Mouse (Mus musculus) monocyte, adult 2 months (primary cell): ENCODE data around the gene Acap3.
A peak's percentile ranks its signal among the peaks of the same experiment; 100 is the strongest.

Experiments used
- DNase-seq, 2 experiments: peaks; one replicate each; pipeline ENCODE4 v3.0.0; 2022; ENCODE audit warnings: low spot score in 2 of 2, low read depth in 1 of 2

Acap3 gene

DNA sequence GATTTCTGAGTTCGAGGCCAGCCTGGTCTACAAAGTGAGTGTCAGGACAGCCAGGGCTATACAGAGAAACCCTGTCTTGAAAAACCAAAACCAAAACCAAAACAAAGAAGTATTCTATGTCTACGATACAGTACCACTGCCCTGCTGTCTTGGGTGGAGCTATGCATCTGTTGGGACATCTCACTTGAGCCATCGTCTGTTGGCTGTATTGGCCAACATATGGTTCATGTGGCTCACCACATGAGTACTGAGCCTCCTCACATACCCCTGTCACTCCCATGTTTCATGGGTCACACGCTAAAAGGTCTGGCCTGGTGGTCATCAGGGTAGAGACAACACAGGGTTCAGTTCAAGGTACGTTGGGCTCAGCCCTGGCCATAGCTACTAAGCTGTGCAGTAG lies 5.3 kb upstream of the Acap3 start:
- no peak for DNase-seq

DNA sequence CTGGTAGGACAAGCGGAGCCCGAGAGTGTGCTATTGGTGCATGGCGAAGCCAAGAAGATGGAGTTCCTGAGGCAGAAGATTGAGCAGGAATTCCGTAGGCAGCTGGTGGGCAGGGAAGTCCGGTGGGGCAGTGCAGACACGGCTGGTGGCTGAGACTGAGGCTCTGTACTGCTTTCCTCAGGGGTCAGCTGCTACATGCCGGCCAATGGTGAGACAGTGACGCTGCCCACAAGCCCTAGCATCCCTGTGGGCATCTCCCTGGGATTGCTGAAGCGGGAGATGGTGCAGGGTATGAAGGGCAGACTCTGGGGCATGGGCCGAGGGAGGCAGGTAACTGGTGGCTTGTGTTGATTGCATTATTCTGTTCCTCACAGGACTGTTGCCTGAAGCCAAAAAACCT lies 3.9 kb upstream of the Acap3 start:
- no peak for DNase-seq

DNA sequence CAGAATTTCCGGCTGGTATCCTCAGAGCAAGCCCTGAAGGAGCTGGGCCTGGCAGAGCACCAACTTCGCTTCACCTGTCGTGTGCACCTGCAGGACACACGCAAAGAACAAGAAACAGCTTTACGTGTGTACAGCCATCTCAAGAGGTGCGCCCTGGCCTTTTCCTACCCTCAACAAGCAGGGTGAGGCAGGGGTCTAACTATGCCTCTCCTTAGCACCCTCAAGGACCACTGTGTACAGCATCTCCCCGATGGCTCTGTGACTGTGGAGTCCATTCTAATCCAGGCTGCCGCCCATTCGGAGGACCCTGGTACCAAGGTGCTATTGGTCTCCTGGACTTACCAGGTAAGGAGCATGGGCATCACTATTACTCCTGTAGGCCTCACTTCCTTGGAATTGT lies 3.4 kb upstream of the Acap3 start:
- no peak for DNase-seq

DNA sequence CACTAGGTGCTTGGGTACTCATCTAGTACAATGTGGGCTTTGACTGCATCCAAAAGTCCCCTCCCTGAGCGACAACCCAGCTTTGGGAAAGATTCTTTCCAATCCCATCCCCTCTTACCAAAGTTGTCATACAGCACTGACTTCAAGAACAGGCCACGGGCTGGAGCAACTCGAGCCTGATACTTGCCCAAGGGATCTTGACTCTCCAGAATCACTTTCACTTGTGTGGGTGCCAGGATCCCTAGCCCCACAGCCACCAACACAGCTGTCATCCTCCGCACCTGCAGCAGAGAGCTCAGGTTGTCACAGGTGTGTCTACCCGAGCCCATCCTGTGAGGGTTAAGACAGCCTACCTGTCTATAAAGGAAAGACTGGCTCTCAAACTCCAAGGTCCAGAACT lies 2.3 kb upstream of the Acap3 start:
- no peak for DNase-seq

DNA sequence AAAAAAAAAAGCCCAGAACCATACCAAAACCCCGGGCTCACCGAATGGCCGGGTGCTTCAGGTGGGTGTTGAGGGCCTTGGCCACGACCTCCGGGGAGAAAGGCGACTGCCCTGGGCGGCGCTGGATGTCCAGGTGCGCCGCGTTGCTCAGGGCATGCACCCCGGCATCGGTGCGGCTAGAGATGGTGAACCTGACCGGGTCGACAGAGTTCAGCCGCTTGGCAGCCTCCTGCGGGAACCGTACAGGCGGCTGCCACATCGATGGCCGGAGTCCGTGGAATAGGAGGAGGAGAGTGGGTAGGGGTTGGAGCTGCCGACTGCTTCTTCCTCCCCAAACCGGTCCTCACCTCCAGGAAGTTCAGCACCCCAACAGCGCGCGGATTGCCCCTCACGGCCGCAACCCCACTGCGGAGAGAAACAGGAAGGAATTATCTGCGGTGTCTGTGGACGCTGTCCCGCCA lies 581 bp upstream of the Acap3 start:
- no peak for DNase-seq

DNA sequence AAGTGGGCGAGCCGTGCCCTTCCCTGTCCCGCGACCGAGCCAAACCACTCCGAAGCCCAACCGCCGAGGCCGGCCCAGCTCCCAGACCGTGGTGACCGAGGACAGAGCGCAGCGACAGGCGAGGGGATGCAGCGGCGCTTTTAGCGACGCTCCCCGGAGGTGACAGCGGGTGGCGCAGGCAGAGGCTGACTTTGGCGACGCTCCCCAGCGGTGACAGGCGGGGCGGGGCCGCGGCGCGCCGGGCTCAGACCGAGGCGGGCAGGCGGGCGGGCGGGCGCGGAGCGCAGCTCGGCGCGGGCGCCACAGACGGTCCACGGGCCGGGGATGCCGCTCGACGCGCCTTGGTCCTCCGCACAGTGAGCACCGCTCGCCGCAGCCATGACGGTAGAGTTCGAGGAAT lies 395 bp downstream of the Acap3 start:
- peak; percentile 40 to 58 for DNase-seq

DNA sequence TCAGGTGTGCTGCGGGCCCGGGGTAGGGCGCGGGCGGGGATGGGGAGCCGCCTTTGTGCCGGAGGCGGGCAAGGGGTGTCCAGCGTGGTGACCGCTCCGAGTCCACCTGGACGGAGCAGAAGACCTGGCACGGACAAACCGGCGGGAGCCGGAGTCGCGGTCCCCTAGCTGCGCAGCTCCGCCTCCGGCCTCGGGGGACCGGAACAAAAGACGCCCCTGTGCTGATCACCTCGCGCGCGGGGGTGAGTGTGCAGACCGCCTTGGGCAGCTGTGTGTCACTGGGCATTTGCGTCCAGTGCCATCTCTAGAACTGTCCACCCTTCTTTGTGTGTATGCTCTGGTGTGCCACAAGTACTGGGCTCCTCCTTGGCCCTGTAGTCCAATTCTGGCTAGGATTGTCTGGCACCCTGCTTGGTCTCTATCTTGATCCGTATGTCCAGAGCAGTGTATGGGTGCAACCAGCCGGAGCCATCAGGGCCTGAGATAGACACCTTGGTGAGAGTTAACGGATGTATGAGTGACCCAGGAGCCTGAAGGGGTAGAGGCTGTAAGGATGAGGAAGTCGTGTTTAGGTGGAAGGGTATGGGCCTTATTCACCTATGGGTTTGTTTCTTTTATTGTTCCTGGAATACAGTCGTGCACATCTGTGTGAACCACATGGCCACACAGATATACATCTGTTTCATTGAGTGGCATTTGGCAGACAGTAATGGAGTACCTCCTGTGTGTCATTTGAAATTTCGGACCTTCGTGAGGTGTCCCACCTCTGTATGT lies 1.0 kb downstream of the Acap3 start:
- DNase-seq: no peak

DNA sequence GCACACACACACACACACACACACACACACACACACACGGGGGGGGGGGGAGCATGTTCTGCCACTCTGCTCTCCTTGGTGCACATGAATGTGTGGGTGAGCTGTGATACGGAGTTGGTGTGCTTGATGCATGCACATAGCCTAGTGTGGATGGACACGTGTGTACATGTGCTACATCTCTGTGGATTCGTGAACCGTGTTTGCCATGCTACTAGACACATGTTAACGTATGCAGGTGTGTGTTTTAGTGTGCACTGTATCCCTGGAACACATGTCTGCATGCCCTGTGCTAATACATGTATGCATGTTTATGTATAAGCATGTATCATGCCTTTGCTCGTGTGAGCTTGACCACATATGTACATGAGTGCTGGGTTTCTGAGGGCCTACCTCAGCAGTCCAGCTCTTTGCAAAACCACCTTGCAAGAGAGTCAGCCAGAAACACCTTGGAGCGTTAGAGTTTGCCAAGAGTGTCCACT lies 1.6 kb downstream of the Acap3 start:
- no peak for DNase-seq

DNA sequence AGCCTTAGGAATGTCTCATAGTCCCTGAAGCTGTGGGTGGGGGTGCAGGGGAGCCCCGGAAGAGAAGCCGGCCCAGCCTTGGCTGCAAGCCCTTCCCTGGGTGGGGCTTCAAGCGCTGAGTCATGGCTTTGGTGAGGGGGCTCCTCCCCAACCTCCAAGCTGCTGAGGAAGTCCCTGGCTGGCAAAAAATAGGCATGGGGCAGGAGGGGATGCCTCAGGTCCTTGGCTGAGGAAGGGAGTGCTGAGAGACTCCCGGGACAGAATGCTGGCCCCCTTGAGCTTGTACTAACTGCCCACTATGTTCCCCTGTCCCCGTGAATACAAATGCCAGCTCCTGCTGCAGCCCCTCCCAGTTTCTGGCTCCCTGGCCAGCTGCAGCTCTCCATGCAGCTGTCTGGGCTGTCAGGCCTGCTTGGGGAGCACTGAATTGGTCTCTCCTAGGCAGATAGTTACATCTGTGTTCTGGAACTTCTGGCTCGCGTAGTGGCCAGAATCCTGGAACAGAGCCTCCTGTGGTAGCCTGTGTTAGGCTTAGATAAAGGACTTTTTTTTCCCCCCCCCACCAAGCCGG lies 2.8 kb downstream of the Acap3 start:
- peak in 1 of 2 experiments; percentile 25 for DNase-seq

DNA sequence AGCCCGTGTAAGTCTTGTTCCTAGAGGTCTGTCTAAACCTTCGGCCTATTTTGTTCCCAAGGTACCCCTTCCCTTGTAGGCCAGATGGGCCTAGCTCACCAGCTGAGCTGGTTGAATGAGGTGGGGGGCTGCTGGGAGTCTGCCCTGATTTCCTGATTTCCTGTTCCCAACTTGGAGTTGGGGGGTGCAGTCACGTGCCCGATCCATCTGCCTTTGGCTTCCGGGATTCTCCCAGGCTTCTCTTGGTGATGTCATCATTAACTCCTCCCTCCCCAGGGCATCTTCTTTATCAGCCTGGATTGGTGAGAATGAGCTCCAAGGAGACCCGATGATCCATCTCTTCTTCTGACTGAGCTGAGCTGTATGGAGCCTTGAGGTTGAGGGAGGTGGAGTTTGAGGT lies 3.6 kb downstream of the Acap3 start:
- no peak for DNase-seq

DNA sequence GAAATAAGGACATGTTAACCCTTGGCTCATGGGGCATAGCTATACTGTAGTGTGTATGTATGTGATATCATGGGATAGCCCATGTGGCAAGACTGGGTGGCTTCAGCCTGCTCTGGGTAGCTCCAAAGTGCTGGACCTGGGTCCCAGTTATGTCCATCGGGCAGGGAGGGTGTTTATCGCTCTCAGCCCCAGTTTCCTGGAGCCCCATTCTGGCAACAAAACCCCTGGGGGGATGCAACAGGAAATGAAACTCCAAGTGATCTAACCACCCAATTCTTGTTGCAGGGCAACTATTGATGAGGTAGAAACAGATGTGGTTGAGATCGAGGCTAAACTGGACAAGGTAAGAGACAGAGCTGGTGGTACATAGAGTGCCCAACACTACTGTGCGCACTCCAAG lies 4.2 kb downstream of the Acap3 start:
- DNase-seq: no peak

DNA sequence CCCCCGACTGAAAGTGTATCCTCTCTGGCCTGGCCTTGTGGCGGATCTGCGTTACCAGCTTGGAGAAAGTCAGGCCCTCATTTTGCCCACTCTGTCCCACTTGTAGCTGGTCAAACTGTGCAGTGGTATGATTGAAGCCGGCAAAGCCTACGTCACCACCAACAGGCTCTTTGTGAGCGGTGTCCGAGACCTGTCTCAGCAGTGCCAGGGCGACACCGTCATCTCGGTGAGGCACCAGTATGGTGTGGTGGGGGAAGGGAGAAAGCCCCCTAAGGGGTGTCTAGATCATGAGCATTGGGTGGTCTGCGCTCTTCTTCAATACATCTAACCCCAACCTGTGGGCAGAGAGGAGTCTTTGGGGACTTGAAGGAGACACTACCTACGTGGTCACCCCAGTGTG lies 4.8 kb downstream of the Acap3 start:
- DNase-seq: no peak

DNA sequence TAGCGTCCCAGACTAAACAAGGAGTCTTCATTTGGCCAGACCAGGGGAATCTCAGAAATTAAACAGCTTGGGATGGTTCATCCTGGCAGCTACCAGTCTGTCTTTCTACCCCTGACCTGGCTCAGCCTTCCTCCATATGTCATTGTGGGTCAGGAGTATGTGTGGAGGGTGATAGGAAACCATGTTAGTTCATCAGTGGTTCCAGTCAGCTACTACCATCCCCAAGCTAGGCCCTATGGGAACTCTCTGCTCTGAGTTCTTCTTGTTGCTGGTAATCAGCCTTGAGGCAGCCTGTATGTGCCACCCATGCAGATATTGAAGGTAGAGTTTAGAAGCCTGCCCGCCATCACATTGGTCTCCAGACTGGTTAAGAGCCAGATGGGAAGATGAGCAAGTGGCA lies 6.7 kb downstream of the Acap3 start:
- DNase-seq: no peak

DNA sequence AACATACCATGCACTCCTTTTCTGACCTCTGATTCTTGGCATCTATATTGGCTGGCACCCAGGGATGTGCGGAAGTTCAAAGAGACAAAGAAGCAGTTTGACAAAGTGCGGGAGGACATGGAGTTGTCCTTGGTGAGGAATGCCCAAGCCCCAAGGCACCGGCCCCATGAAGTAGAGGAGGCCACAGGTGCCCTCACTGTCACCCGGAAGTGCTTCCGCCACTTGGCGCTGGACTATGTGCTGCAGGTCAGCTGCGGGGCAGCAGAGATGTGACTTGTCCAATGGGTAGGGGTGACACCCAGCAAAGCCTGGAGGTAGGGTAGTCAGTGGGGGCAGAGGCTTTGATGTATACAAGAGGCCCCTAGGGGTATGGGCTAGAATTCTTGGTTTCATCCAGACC lies 7.7 kb downstream of the Acap3 start:
- no peak for DNase-seq

DNA sequence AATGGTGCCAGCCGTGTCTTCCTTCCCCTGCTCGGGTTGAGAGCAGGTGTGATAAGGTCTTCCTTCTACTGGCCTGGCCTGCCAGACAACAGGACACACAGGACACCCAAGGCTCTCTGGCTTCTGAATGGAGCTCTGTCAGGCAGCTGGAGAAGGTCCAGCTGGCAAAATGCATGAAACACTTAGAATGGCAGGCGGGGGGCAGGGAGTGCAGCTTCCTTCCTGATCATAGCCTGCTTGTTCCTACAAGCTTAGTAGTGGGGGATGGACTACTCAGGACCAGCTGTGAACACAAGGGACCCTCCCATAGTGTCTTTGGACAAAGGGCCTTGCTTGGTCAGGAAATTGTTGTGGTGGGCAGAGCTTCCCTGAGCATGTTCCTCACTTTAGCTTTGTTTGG lies 9.6 kb downstream of the Acap3 start:
- DNase-seq: no peak

DNA sequence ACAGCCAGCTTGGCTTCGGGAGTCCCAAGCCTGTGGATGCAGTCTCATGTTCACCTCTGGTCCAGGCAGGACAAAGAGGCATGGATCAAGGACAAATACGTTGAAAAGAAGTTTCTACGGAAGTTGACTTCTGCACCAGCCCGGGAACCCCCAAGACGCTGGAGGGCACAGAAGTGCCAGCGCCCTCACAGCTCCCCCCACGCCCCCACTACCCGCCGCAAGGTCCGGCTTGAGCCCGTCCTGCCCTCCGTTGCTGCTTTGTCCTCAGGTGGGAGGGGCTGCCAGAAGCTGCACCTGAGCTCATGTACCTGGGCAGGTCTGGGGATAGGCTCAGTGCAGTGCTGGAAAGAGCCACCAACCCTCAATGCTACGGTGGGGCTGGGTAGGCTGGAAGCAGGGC lies 11.6 kb downstream of the Acap3 start:
- DNase-seq: no peak

DNA sequence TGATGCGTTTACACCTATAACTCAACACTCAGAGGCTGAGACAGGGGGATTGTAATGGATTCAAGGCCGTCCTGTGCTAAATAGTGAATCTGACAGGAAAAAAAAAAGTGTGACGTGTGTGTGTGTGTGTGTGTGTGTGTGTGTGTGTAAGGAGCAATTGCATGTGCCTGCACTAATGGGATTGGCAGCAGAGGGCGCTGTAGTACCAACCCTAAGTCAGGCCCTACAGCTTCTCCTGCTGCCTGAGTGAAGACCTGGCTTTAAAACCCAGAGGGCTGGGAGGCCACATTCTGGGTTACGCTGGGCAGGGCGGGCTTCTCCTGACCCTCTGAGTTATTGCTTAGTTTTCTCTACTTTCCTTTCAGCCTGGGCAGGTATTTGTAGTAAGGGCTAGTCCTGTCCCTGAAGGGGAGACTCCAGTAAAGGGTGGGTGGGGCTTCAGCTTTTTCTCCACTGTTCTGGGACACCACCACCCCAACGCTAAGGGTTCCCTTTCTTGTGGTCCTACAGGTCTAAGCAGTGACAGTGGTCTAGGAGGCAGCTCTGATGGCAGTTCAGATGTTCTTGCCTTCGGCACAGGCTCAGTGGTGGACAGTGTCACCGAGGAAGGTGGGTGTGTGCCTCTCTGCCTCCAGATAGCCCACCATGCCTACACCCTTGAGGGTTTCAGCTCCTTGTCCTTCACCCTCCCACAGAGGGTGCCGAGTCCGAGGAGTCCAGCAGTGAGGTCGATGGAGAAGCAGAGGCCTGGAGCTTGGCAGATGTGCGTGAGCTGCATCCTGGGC lies 12.9 kb downstream of the Acap3 start:
- DNase-seq: no peak

DNA sequence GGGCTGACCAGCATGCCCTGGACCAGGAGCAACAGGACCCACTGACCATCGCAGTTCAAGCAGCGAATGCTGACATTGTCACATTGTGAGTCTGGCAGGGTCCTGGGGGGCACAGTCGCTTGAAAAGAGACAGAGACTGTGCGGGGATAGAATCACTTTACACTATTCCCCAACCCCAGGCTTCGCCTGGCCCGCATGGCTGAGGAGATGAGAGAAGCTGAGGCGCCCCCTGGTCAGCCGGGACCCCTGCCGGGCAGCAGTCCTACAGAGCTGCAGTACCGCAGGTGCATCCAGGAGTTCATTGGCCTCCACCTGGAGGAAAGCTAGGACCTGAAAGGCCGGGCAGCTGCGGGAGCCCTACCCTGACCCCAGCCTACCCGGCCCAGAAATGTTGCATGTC lies 14.0 kb downstream of the Acap3 start:
- DNase-seq: no peak

DNA sequence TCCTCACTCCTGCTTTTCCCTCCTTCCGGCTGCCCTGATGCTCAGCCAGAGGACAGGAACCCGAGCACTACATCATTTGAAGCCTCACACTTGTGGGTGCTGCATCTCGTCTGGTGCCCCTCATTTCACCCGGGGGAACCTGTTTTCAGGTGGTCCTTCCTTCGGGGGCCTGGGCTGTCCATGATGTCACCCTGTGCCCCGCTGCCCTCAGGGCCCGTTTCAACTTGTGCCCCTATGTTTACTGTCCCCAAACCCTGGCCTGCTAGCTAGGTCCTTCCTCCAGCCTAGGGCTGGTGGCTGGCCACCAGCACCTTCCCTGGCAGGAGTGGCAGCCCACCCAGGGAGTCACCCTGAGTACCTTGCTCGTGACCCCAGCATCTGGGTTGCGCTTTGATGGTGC lies 14.5 kb downstream of the Acap3 start:
- DNase-seq: no peak

DNA sequence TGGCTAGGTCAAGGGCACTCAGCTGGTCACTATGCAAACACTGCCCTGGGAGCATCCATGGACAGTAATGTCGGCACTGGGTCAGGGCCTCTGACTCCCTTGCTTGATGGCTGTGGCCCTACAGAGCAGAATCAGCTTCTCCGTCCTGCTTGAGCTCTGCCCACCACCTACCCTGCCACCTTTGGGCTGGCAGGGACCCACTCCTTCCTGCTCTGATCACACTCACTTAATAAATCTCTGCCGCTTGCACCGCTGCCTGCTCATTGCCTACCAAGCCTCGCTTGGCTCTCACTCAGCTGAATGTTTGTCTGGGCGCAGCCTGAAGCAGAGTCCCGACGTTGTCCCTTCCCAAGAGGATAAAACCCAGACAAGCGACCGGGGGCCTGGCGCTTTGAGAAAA lies 15.4 kb downstream of the Acap3 start:
- DNase-seq: no peak

DNA sequence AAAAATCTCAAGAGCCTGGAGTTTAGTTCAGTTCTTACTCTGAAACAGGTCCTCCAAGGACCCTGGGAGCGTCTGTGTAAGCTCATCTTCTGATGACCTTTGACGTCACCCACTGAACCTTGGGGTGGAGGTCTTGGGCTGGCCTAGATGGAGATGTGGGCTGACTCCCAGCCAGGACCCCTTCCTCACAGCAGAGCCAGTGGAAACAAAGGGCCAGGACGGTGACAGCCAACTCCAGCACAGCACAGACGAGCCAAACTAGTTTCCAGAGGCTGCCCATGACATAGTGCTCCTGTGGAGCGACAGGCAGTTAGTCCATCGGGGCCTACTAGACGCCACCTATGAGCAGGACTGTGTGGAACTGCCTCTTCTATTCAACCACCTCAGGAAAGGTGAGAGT lies 16.7 kb downstream of the Acap3 start:
- no peak for DNase-seq

DNA sequence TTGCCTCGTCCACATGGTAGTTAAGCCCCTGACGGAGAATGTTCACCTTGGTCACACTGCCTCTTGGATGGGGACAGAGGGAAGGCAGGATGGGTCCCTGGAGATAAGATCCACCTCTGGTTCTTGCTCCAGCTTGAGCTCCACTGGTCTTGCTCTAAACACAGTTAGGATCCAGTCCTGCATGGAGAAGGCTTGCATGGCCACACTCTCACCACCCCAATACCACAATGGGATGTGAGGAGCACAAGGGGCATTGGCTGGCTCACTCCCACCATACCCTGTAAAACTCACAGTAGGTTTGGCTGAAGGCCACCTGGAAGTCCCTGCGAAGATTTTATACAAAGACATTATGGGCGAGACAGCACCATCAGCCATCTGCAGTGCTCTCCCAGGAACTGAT lies 17.1 kb downstream of the Acap3 start:
- peak in 1 of 2 experiments; percentile 0 for DNase-seq
